Comparison of ENCODE assay signal across 30 mouse cellular contexts in genomic region chr15:81957598-81957997, GRCm38 (mm10). TPM values are rescaled to one million over a fixed set of nuclear protein-coding genes. Genes with fewer than 3 reads are reported as not detected.
A peak's percentile ranks its signal among the peaks of the same experiment; 100 is the strongest.
DNase-seq lines count a peak whose midpoint lies in the region; TF ChIP-seq lines count a peak whose summit lies in the region.
"Had no signal": no experiment of that assay in that cellular context is flagged by ENCODE, and none has a peak within 500 bp of the region (broad histone marks: within the 10 kb centered on the region; RNA-seq: fewer than 3 reads in every experiment).

No protein-coding gene starts in this region.

- no peak for TF ChIP-seq POLR2A in olfactory bulb, adult 2 months (IDR thresholded peaks at IDR 0.05; ENCODE audit: insufficient read depth, low read depth, low read length)

- peak overlapping the region; percentile 99 for H3K27ac ChIP-seq in layer of hippocampus, adult 2 months
- H3K27ac ChIP-seq in olfactory bulb, adult 2 months (ENCODE audit: insufficient read depth, low read depth, low read length) = peak overlapping the region; percentile 31; the same call in 1 of the 2 replicates
- H3K27ac ChIP-seq: embryonic facial prominence, embryonic 15.5 days; forebrain, embryonic 10.5 days; hindbrain, embryonic 15.5 days had no signal

- WGBS in olfactory bulb, adult 2 months = 43% methylated on average over 11 of the region's 11 CpGs

- no peak for TF ChIP-seq CTCF in layer of hippocampus, adult 2 months (conservative IDR thresholded peaks at IDR 0.05)
- no peak for TF ChIP-seq CTCF in olfactory bulb, adult 2 months (IDR thresholded peaks at IDR 0.05; ENCODE audit: insufficient read depth, low read depth, low read length)

- H3K4me1 ChIP-seq in olfactory bulb, adult 2 months (ENCODE audit: control insufficient read depth, insufficient read depth, low read length) = peaks cover 15% of the 10 kb centered on the region
- H3K4me1 ChIP-seq: heart, embryonic 12.5 days had no signal

- peak overlapping the region; percentile 69; the same call in 1 of the 2 replicates for H3K4me3 ChIP-seq in layer of hippocampus, adult 2 months
- H3K4me3 ChIP-seq in olfactory bulb, adult 2 months (ENCODE audit: insufficient read depth, low read depth, low read length) = no peak overlapping the region
- H3K4me3 ChIP-seq: embryonic facial prominence, embryonic 15.5 days; erythroblast, embryonic 14.5 days; forebrain, embryonic 10.5 days; heart, embryonic 12.5 days; hindbrain, embryonic 15.5 days had no signal

- DNase-seq in layer of hippocampus, adult 2 months (ENCODE audit: low spot score in 2 of 2) = no peak
- DNase-seq in layer of hippocampus, postnatal 25 days (ENCODE audit: extremely low spot score in 1 of 2, low spot score in 1 of 2) = no peak
- peak; percentile 63 for DNase-seq in right cerebral cortex, adult 18-20 months
- no peak for DNase-seq in right cerebral cortex, postnatal 25 days
- DNase-seq in R1 (ENCODE audit: low read depth, low spot score) = peak; percentile 50
- DNase-seq in retina, postnatal 1 day = no peak
- DNase-seq: adrenal gland, postnatal 25 days; cerebellum, adult 11 months; cerebellum, adult 9-11 months; embryo, embryonic 11 days; gastrocnemius, postnatal 14 days; heart, postnatal 36 days had no signal

RNA-seq across cellular contexts. Expression of gene Pmm1, which starts 3.1 kb away (rescaled TPM):
- 100 to 1,000 TPM; 214 to 224 TPM for total RNA-seq in layer of hippocampus, adult 2 months (2021)
- total RNA-seq in layer of hippocampus, postnatal 25 days (2021) = 100 to 1,000 TPM; 209 to 227 TPM
- not detected in 2 replicates for polyA plus RNA-seq in olfactory bulb, adult 2 months (2012; ENCODE audit: insufficient read depth, insufficient read length, low replicate concordance, missing spikeins)

RNA-seq across cellular contexts. Expression of gene Csdc2, which starts 21.0 kb away (rescaled TPM):
- 10 to 100 TPM; 75.2 to 81.8 TPM for total RNA-seq in layer of hippocampus, adult 2 months (2021)
- total RNA-seq in layer of hippocampus, postnatal 25 days (2021) = 10 to 100 TPM; 89.9 to 90.2 TPM
- not detected in 2 replicates for polyA plus RNA-seq in olfactory bulb, adult 2 months (2012; ENCODE audit: insufficient read depth, insufficient read length, low replicate concordance, missing spikeins)
- total RNA-seq: granulocyte monocyte progenitor cell, adult 5-6 weeks; MEL had no signal
- polyA plus RNA-seq: activated CD4-positive, CD25-positive, alpha-beta regulatory T cell, adult 4 months; erythroblast, embryonic 14.5 days had no signal

RNA-seq across cellular contexts. Expression of gene 1700029P11Rik, which starts 22.7 kb away (rescaled TPM):
- not detected for total RNA-seq in layer of hippocampus, adult 2 months (2021)
- not detected for total RNA-seq in layer of hippocampus, postnatal 25 days (2021)
- not detected in 2 replicates for polyA plus RNA-seq in olfactory bulb, adult 2 months (2012; ENCODE audit: insufficient read depth, insufficient read length, low replicate concordance, missing spikeins)
- total RNA-seq: adrenal gland, adult 18-20 months; adrenal gland, postnatal 25 days; gastrocnemius, adult 18-20 months; gastrocnemius, postnatal 14 days; granulocyte monocyte progenitor cell, adult 5-6 weeks; heart, adult 8-10 months; heart, postnatal 36 days; MEL had no signal
- polyA plus RNA-seq: activated CD4-positive, CD25-positive, alpha-beta regulatory T cell, adult 4 months; embryonic facial prominence, embryonic 11.5 days; embryonic facial prominence, embryonic 15.5 days; erythroblast, embryonic 14.5 days; forebrain, embryonic 10.5 days; forebrain, embryonic 14.5 days; frontal cortex, adult 2 months; heart, embryonic 12.5 days; heart, embryonic 16.5 days; hindbrain, embryonic 11.5 days; hindbrain, embryonic 15.5 days; intestine, embryonic 16.5 days had no signal

RNA-seq across cellular contexts. Expression of gene Xrcc6, which starts 30.0 kb away (rescaled TPM):
- 10 to 100 TPM; 20.6 to 26.3 TPM for total RNA-seq in layer of hippocampus, adult 2 months (2021)
- total RNA-seq in layer of hippocampus, postnatal 25 days (2021) = 10 to 100 TPM; 23.5 to 24.0 TPM
- polyA plus RNA-seq in olfactory bulb, adult 2 months (2012; ENCODE audit: insufficient read depth, insufficient read length, low replicate concordance, missing spikeins) = 1,163 TPM in 1 of 2 replicates, not detected in the other

RNA-seq across cellular contexts. Expression of gene Polr3h, which starts 31.6 kb away (rescaled TPM):
- total RNA-seq in layer of hippocampus, adult 2 months (2021) = 10 to 100 TPM; 44.8 to 51.4 TPM
- 10 to 100 TPM; 48.0 to 52.8 TPM for total RNA-seq in layer of hippocampus, postnatal 25 days (2021)
- polyA plus RNA-seq in olfactory bulb, adult 2 months (2012; ENCODE audit: insufficient read depth, insufficient read length, low replicate concordance, missing spikeins) = not detected in 2 replicates

Comparison
In these comparisons a context has a peak if more than half of its experiments do, and no peak if none do; other contexts are left out.
1. DNase-seq: peak in right cerebral cortex, adult 18-20 months (single experiment) and R1 (single experiment); none in layer of hippocampus, adult 2 months (0 of 2), layer of hippocampus, postnatal 25 days (0 of 2), right cerebral cortex, postnatal 25 days (single experiment) and retina, postnatal 1 day (single experiment).